Mouse (Mus musculus): ENCODE measurements around the gene Apol7b. TPM values are rescaled to one million over a fixed set of nuclear protein-coding genes. Genes with fewer than 3 reads are reported as not detected.
"Not testable (repeated sequence)": the region's sequence is repeated elsewhere in the genome, so short reads cannot be mapped to it uniquely, and the experiment has no call there.

The Apol7b gene
- polyA plus RNA-seq, 1 experiment, result not detected

DNA sequence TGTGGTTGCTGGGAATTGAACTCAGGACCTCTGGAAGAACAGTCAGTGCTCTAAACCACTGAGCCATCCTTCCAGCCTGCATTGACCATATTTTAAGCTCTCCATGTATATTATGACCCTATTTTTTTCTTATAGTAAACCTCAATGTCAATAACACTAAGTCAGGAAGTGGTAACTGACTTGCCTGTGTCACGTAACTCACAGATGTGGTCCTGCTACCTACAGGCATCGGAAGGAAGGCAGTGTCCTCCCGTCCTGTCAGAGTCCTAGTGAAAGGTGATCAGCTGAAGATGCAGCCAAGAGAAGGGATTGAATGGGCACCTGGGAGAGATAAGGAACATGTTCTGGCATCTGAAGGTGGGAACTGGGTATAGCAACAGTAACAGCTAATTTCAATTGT, 27.6 kb downstream of the Apol7b start:
- not testable (repeated sequence) for H3K4me3 ChIP-seq (ENCODE audit: insufficient read depth, poor library complexity, severe bottlenecking); H3ac ChIP-seq (ENCODE audit: control insufficient read depth, insufficient read length, low read depth); H3K79me3 ChIP-seq (ENCODE audit: low read depth); H3K79me2 ChIP-seq (ENCODE audit: control insufficient read depth, insufficient read depth); H3K36me3 ChIP-seq (ENCODE audit: control insufficient read depth, insufficient read depth); H3K27me3 ChIP-seq (ENCODE audit: control insufficient read depth, insufficient read depth, insufficient read length)

DNA sequence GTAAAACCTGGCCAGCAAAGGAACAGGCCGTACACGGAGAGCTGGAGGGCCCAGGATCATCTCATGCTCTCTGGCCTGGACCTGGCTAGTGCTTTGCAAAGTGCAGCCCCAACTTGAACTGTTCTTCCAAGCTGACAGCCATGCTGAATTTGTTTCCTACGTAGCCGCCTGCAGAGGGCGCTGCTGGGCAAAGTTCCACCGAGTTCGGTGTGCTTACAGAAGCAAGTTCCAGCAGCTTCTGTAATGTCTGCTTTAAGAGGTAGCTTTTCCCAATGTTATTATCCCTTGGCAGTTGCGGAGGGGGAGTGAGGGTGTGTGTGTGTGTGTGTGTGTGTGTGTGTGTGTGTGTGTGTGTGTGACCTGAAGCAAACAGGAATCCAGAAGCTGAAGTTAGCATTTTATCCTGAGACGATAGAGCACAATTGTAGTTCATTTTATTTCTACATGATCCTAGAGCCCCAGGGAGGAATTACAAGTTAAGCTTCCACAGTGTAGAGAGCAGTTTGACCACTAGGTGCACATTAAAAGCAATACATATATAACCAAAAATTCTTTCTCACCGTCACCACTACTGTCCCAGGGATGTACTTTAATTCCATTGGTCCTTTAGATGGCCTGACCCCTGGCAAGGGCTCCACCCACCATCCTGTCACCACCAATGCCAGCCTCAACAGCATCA, 30.5 kb downstream of the Apol7b start:
- not testable (repeated sequence) for H3K27me3 ChIP-seq (ENCODE audit: control insufficient read depth, insufficient read depth, insufficient read length); H3K36me3 ChIP-seq (ENCODE audit: control insufficient read depth, insufficient read depth); H3ac ChIP-seq (ENCODE audit: control insufficient read depth, insufficient read length, low read depth); H3K79me2 ChIP-seq (ENCODE audit: control insufficient read depth, insufficient read depth); H3K79me3 ChIP-seq (ENCODE audit: low read depth); H3K4me3 ChIP-seq (ENCODE audit: insufficient read depth, poor library complexity, severe bottlenecking)

DNA sequence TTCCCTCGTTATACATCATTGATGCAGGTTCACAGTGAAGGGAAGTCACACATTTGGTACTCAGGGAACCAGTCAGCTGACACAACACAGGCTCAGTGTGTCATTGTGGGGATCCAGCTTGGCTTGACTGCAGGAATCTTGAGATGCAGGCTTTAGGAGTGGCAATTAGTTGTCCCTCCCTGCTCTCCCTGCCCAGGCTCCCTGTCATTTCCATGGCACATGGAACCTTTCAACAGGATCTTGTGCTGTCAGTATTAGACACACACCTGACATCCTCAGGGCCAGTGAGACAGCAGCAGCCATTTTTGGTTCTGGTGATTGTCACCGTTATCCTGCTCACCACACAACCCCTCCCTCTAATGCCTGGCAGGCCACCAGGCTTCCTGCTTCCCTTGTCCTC, 31.6 kb downstream of the Apol7b start:
- H3K27me3 ChIP-seq (ENCODE audit: control insufficient read depth, insufficient read depth, insufficient read length); H3ac ChIP-seq (ENCODE audit: control insufficient read depth, insufficient read length, low read depth); H3K36me3 ChIP-seq (ENCODE audit: control insufficient read depth, insufficient read depth); H3K4me3 ChIP-seq (ENCODE audit: insufficient read depth, poor library complexity, severe bottlenecking); H3K79me3 ChIP-seq (ENCODE audit: low read depth); H3K79me2 ChIP-seq (ENCODE audit: control insufficient read depth, insufficient read depth): not testable (repeated sequence)

DNA sequence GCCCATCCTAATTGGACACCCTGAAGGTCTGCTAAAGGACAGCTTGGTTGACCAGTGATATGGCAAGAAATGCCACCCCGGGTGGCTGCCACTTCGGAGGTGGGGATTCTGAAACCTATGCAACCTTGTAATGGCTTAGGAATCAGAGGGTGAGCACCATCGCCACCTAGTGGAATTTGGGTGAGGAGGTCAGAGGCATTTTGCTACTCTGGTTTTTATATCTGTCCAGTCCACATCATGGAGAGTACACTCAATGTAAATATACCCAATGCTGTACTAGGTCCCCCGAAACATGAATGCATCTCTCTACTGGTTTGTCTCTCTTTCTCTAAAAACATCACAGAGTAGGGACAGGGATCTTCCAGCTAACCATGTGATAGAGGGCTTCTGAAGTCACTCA, 34.6 kb downstream of the Apol7b start:
- H3ac ChIP-seq (ENCODE audit: control insufficient read depth, insufficient read length, low read depth); H3K4me3 ChIP-seq (ENCODE audit: insufficient read depth, poor library complexity, severe bottlenecking); H3K36me3 ChIP-seq (ENCODE audit: control insufficient read depth, insufficient read depth); H3K27me3 ChIP-seq (ENCODE audit: control insufficient read depth, insufficient read depth, insufficient read length); H3K79me2 ChIP-seq (ENCODE audit: control insufficient read depth, insufficient read depth); H3K79me3 ChIP-seq (ENCODE audit: low read depth): not testable (repeated sequence)

DNA sequence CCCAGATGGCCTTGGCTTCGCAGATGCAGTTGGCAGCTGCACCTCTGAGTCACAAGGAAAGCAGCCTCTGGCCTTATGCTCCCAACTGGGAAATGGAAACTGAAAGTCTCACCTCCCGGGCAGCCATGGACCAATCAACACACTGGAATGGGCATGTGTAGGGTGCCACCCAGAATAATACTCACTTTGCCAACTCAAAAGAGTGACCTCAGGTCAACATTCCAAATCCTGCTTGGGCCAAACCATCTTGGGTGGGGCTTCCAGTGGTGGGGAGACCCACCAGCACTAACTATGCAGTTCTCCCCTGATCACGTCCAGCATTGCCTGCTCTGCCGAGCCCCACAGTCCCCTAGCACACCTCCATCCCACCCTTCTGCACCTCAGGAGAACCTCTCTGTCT, 36.3 kb downstream of the Apol7b start, which contains the start of gene Apol9a:
TSS of gene Apol9a (minus strand) at position 101 of the 400 bp plus-strand sequence.
- not testable (repeated sequence) for H3K27me3 ChIP-seq (ENCODE audit: control insufficient read depth, insufficient read depth, insufficient read length); H3K4me3 ChIP-seq (ENCODE audit: insufficient read depth, poor library complexity, severe bottlenecking); H3ac ChIP-seq (ENCODE audit: control insufficient read depth, insufficient read length, low read depth); H3K36me3 ChIP-seq (ENCODE audit: control insufficient read depth, insufficient read depth); H3K79me3 ChIP-seq (ENCODE audit: low read depth); H3K79me2 ChIP-seq (ENCODE audit: control insufficient read depth, insufficient read depth)

DNA sequence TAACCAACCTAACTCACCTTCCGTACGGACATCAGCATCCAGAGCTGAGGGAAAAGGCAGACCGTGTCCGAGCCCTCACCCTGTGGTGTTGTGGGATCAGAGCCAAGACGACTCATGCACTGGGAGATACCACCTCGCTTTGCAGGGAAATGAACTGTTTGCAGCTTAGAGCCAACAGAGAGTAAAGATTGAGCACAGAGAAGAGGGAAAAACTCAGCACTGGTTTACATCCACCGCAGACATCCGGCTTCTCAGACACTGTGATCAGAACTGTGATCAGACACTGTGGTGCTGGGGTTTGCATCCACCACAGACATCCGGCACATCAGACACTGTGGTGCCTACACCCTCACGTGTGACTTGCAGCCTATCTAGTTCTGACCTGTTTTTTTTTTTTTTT, 40.9 kb downstream of the Apol7b start:
- H3K36me3 ChIP-seq (ENCODE audit: control insufficient read depth, insufficient read depth); H3K79me2 ChIP-seq (ENCODE audit: control insufficient read depth, insufficient read depth); H3K79me3 ChIP-seq (ENCODE audit: low read depth); H3K27me3 ChIP-seq (ENCODE audit: control insufficient read depth, insufficient read depth, insufficient read length); H3ac ChIP-seq (ENCODE audit: control insufficient read depth, insufficient read length, low read depth): not testable (repeated sequence)
- TF ChIP-seq USF1 (IDR thresholded peaks at IDR 0.05; ENCODE audit: low read depth), result peak; percentile 44
- H3K4me3 ChIP-seq (ENCODE audit: insufficient read depth, poor library complexity, severe bottlenecking), result peak overlapping the region; percentile 18

DNA sequence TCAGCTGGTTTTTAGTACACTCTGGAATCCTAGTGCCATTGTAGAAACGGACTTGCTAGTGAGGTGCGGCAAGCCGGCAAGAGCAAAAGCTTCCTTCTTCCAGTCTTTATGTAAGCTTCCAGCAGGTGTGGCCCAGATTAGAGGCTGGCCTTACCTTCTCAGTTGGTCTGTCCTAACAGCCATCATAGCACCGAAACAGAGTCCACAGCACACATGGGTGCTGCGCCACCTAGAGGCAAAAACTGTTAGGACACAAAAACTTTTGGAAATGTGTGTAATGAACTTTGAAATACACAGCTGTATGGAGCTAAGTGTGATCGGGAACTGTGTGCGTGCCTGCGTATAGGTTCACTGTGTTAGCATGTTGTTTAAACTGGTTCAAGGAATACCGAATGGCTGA, 48.3 kb downstream of the Apol7b start, which contains the start of gene Apol7a:
TSS of gene Apol7a (minus strand) at position 84 of the 400 bp plus-strand sequence.
- TF ChIP-seq CTCF (IDR thresholded peaks at IDR 0.05; ENCODE audit: control insufficient read depth, insufficient read depth, insufficient read length), result peak; percentile 40
- H3K79me3 ChIP-seq (ENCODE audit: low read depth); H3K27me3 ChIP-seq (ENCODE audit: control insufficient read depth, insufficient read depth, insufficient read length); H3K79me2 ChIP-seq (ENCODE audit: control insufficient read depth, insufficient read depth); H3K4me3 ChIP-seq (ENCODE audit: insufficient read depth, poor library complexity, severe bottlenecking); H3ac ChIP-seq (ENCODE audit: control insufficient read depth, insufficient read length, low read depth); H3K36me3 ChIP-seq (ENCODE audit: control insufficient read depth, insufficient read depth): not testable (repeated sequence)

DNA sequence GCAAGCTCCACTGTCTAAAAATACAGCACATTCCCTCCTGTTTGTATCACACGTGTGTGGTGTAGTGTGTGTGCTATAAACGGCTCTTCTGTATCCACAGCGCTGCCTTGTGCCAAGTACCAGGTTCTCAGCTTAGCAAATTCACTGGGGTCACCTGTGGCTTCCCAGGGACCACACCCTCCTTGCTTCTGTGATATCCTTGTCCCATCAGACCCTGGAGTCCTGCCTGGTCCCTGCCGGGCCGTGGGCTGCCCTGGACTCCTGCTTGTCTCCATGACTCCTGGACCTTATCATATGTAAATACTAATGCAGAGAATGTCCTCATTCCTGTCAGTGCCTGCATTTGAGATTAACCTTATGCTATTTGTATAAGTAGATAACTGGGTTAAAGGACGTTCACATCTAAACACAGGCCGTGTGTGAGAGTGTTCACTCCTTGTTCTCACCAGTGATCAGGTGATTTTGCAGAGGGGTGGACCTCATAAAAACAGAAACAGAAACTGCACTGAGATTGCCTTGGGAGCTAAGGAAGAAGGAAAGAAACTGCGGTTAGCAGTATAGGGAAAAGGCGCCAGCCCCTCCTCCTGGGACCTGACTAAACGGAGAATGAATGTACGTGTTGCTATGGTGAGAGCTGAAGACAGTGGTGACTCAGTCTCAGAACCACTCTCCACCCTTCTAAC, 49.7 kb downstream of the Apol7b start:
- H3K27me3 ChIP-seq (ENCODE audit: control insufficient read depth, insufficient read depth, insufficient read length); H3K4me3 ChIP-seq (ENCODE audit: insufficient read depth, poor library complexity, severe bottlenecking); H3K36me3 ChIP-seq (ENCODE audit: control insufficient read depth, insufficient read depth); H3K79me3 ChIP-seq (ENCODE audit: low read depth); H3K79me2 ChIP-seq (ENCODE audit: control insufficient read depth, insufficient read depth): not testable (repeated sequence)
- peak overlapping the region; percentile 1 for H3ac ChIP-seq (ENCODE audit: control insufficient read depth, insufficient read length, low read depth)
- TF ChIP-seq USF1 (IDR thresholded peaks at IDR 0.05; ENCODE audit: low read depth), result peak; percentile 68

DNA sequence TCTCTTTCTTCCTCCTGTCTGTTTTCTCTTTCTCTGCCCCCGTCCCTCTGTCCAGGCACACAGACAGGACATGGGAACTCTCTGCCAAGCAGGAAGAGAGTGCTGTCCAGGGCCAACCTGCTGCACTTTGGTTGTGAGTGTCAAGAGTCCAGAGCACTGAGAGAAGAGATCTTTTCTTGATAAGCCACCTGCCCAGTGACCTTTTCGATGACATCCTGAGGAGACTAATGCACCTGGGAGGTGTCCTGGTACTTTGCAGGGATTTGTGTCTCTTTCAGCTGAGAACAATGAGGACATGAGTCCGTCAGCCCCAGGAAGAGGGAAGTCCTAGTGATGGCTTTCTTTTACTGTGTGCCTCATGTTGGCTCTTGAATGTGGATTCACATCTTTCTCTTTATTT, 53.5 kb downstream of the Apol7b start:
- not testable (repeated sequence) for H3K79me2 ChIP-seq (ENCODE audit: control insufficient read depth, insufficient read depth); H3K36me3 ChIP-seq (ENCODE audit: control insufficient read depth, insufficient read depth); H3ac ChIP-seq (ENCODE audit: control insufficient read depth, insufficient read length, low read depth); H3K27me3 ChIP-seq (ENCODE audit: control insufficient read depth, insufficient read depth, insufficient read length); H3K4me3 ChIP-seq (ENCODE audit: insufficient read depth, poor library complexity, severe bottlenecking); H3K79me3 ChIP-seq (ENCODE audit: low read depth)

Measured in C2C12 (cell line).